Mouse (Mus musculus) heart, adult 2 months (tissue): ENCODE measurements around the gene Lrg1.

Experiments
- CTCF ChIP-seq: fragments of 200-600 bp; IDR thresholded peaks from 2 replicates; pipeline ENCODE4 v1.8.1; 2022; ENCODE audit warnings: antibody characterized with exemption, mild to moderate bottlenecking, moderate library complexity
- EP300 ChIP-seq: fragments of 200-500 bp; IDR thresholded peaks from 2 replicates; pipeline ENCODE4 v1.6.1; 2011; ENCODE audit warnings: low read depth, low read length, control low read depth; ENCODE audit not compliant: insufficient read depth
- POLR2A ChIP-seq: fragments of 200-500 bp; IDR thresholded peaks from 2 replicates; pipeline ENCODE4 v1.6.1; 2011; ENCODE audit warnings: mild to moderate bottlenecking, low read depth, low read length, control low read depth; ENCODE audit not compliant: insufficient read depth

DNA sequence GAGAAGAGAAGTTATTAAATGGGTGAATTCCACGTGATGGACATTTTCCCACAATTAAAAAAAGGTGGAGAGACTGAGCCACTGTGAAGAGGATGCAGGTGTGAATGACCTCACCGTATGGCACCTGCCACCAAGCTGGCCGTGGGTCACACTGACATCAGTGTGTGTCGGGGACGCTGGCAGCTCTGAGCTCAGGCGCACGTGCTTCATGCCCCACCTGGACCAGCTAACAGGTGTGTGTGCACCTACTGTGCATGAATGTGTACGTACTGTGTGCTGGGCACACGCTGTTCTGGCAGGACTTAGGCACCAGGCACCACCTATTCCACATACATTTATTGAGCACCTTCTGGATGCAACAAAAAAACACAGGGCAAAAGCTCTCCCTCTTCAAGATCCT, 22.7 kb upstream of the Lrg1 start:
- TF ChIP-seq CTCF (no peak), EP300 (no peak), POLR2A (no peak)
